Mouse (Mus musculus) large intestine, adult 2 months (tissue): ENCODE measurements around the gene Nampt. TPM values are rescaled to one million over a fixed set of nuclear protein-coding genes. Genes with fewer than 3 reads are reported as not detected.
"Not testable (repeated sequence)": the region's sequence is repeated elsewhere in the genome, so short reads cannot be mapped to it uniquely, and the experiment has no call there.

Source experiments
- DNase-seq: peaks from one replicate; pipeline ENCODE4 v3.0.0-alpha.2; 2012; ENCODE audit warnings: low read depth, low spot score
- WGBS: fragments of 180-500 bp; shearing (Covaris S2); methylation state at CpG from one replicate; pipeline ENCODE4 v1.1.7; 2018; 5-methylcytosine and 5-hydroxymethylcytosine counted together
- polyA plus RNA-seq: library from polyadenylated mRNA; depleted of rRNA; stranded (reverse); fragments of >200 nt; gene quantifications from 2 replicates; pipeline ENCODE4 v1.2.3, GENCODE M21; 2012

Gene Nampt
- polyA plus RNA-seq, 1 experiment = 12.3 TPM

- DNase-seq = no peak
- WGBS = 85% methylated on average over 4 of the region's 4 CpGs
These were observed 19.1 kb downstream of the Nampt start for GRCm38 (mm10) chr12:32838406-32838805.

- WGBS = 93% methylated on average over 9 of the region's 9 CpGs
- DNase-seq = no peak
These were observed 19.6 kb downstream of the Nampt start for GRCm38 (mm10) chr12:32838954-32839353.

DNA sequence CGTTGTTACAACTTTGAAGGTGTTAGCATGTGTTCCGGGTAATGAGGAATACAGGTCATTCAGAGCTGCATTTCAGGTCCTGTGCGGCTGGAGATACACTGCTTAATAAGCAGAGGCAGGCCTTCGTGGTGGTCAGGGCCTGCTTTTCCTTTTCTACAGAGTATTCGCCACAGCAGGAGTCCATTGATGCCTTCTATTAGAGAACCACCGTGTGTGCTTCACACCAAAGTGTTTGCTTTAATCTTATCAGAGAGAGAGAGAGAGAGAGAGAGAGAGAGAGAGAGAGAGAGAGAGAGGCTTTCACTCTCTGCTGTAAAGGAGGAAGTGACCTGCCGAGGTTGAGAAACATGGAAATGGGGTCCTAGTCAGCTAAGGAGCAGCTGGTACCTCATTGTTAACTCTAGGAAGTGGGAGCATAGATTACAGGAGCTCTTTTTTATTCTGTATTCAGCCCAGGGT, 22.1 kb downstream of the Nampt start:
- WGBS = 75% methylated on average over 7 of the region's 7 CpGs
- DNase-seq = no peak

DNA sequence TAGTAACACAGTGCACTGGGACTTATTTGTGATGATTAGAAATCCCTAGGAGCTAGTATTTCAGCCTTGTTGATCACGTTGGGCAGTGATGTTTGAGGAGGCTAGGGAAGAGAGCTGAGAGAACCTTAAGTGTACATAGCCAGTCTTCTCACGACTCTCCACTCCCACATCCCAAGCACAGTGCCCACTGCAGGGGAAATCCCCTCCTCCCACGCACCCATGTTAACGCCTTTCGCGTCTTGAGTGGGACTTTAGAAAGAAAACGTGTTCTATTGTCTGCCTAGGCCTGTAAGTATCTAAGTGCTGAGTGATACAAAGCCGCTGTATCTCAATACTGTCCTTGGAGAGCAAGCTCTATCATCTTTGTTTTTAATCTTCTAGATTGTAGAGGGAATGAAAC, 27.0 kb downstream of the Nampt start:
- no peak for DNase-seq
- 92% methylated on average over 8 of the region's 8 CpGs for WGBS

DNA sequence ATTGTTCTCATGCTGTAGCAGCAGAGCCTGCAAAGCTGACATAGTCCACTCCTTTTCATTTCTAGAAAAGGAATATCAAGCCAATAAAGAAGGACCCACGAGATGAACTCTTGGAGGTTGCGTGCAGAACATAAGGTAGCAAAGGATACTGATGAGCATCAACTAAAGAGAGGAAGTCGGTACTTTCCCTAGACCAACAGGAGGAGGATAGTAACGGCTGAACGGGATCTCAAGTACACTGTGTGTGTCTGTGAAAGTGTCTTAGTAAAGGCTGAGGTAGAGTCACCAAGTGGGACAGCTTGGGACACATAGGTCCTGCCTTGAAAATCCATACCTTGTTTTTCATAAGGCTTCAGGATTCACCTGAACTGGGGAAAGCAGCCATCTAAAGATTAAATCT, 34.4 kb downstream of the Nampt start:
- 96% methylated on average over 5 of the region's 5 CpGs for WGBS
- DNase-seq = no peak

DNA sequence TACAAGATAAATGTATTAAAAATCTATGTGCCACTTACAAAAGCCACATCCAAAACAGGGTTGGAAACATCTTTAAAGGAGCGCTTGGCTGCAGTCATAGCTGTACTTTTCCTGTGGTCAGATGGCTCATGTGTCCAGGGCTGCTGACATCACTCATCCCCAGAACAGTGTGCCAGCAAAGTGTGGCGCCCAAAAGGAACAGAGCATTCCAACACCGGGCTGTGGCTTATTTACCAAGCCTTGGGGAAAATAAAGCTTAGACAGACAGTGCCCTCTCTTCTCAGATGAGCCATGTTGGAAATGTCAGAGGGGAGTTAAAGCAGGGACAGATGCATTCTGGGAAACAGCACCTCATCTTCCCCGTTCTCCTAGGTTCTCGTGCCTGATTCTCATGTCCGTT, 35.5 kb downstream of the Nampt start:
- DNase-seq = no peak
- WGBS = 69% methylated on average over 6 of the region's 6 CpGs

GRCm38 (mm10) chr12:32855398-32855797, 36.1 kb downstream of the Nampt start:
- DNase-seq = no peak
- 77% methylated on average over 4 of the region's 4 CpGs for WGBS

DNA sequence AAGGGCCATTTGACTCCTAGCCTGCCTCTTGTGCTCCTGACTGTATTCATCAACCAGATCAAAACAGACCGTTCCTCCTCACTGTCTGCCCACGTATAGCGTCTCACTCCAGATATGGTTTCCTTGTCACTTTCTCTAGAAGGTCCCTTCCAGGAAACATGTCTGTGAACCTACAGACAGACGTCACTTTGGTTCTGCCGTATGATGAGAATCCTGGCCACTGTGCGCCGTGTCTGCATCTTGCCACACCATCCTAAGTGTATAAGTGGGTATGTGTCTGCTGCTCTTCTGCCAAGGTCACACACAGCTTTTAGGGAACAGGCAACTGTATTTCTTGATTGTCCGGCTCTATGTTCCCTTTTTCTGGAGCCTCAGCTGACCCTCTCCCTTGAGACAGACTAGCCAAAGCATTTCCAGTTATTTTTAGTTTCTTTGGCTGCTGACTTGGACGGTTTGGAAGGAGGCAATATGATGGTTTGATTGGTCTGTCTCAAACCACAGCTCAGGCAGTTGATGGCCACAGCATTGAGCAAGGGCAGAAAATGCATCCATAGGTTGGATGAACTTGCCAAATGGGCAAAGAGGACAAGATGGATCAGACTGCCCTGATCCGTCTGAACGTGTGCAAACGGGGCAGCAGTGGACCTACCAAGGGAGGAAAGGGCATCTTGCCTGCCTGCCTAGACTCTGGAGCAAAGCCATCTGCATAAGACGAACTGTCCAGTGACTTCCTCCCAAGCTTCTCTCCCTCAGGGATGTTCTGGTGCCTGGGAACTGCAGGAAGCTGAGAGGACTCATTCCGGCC, 37.6 kb downstream of the Nampt start:
- 81% methylated on average over 14 of the region's 14 CpGs for WGBS
- no peak for DNase-seq

DNA sequence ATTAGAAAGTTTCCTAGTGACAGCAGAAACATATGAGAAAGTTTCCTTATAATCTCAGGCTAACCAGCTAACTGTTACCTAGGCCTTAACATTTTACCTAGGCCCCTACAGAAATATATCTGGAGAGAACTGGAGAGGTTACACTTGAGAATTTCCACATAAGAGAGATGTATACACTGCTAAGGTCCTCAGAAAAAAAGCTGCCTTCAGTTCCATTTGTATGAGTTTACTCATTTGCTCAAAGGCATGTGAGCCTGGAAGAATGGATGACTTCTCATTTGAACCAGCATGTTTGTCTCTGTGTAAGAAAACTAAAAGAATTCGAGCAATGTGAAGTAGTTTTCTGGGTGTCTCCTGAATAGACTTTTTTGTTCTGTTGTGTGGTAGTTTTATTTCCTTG, 39.1 kb downstream of the Nampt start:
- 63% methylated on average over 1 of the region's 1 CpGs for WGBS
- no peak for DNase-seq

DNA sequence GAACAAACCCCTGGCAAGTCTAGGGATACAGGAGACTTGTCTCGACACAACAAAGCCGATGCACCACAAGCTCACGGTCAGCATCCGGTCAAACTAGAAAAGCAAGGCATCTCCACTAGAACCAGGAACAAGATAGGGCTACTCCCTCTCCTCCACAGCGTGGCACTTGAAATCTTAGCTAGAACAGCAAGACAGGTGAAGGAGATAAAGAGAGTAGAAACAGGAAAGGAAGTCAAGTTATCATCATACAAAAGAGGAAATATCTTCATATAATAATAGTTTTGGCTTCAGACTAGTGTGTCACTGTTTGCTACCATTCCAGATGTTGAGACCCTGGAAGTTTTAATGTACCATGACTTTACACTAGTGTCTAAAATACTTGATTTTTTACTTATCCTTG, 41.5 kb downstream of the Nampt start:
- no peak for DNase-seq
- WGBS = 89% methylated on average over 5 of the region's 5 CpGs

GRCm38 (mm10) chr12:32870815-32871214, 51.5 kb downstream of the Nampt start:
- no peak for DNase-seq
- WGBS = 82% methylated on average over 5 of the region's 5 CpGs

DNA sequence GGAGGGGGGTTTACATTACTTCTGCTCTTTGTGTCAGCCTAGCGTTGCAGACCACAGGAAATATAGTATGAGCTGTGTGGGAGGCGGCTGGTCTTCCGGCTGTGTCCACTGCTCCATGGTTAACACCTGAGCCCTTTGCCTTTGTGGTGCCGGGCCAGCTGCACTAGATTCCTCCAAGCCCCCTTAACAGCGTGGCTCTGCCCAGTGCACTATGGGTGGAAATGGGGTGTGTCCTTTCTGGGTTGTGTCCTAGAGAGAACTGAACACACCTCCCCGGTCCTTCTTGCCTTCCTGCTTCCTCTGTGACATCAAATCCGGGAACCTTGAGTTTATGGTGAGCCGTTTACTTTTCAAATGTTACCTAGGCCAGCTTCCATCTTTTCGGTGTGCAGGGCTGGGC, 58.2 kb downstream of the Nampt start:
- 81% methylated on average over 9 of the region's 9 CpGs for WGBS

GRCm38 (mm10) chr12:32877964-32878571, 58.7 kb downstream of the Nampt start:
- WGBS = 76% methylated on average over 11 of the region's 11 CpGs
- DNase-seq = no peak

More for the DNA sequence above, 58.2 kb downstream of the Nampt start:
- no peak for DNase-seq

DNA sequence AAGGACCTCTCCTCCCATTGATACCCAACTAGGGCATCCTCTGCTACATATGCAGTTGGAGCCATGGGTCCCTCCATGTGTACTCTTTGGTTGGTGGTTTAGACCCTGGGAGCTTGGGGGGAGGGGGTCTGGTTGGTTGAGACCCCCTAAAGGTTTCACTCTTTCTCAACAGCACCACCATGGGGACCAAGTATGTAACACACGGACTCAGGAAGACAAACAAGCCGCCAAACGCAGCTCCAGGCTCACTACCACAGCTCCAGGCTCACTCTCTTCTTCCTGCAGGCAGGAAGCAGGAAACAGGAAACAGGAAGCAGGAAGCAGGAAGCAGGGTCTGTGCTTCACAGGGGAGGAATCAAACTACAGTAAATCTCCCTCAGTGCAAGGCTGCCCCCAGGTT, 60.0 kb downstream of the Nampt start:
- no peak for DNase-seq
- WGBS = 84% methylated on average over 3 of the region's 3 CpGs

- no peak for DNase-seq
- 84% methylated on average over 9 of the region's 9 CpGs for WGBS
These were observed 65.0 kb downstream of the Nampt start for GRCm38 (mm10) chr12:32884356-32884755.

DNA sequence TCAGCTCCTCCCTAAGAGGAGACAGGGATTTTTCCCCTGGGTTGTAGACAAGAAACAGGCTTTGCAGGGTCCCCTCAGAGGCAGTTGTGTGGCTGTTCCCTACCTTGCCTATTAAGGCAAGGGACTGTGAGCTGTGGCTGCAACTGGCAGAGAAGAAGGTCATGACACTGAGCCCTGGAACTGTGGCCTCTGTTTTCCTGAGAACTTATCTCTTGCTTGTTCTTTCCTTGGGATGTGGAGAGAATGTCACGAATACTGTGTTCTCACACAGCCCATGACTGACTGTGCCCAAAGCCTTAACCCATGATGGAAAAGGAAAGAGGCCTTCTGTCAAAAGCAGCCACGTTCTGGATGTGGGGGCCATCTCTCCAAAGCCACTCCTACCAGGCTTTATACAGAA, 65.7 kb downstream of the Nampt start:
- no peak for DNase-seq
- WGBS = 61% methylated on average over 2 of the region's 2 CpGs

DNA sequence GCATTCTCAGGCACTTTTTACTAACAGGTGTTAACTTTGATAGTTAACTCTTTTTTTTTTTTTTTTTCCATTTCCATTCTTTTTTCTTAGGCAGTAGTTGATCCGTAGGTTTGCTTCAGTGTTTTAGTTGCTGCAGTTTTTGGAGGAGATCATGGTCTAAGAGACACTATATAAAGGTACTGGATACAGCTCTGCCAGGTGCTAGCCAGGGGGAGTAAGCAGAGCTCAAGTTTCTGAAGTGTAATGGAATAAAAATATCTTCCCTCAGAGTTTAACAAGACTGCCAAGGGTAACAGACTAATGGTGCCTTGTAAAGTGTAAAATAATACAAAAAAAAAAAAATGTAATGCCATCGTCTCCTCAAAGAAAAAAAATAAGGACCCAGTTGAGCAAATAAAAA, 67.0 kb downstream of the Nampt start:
- no peak for DNase-seq
- WGBS = 79% methylated on average over 2 of the region's 2 CpGs

GRCm38 (mm10) chr12:32888226-32888625, 68.9 kb downstream of the Nampt start:
- WGBS = 96% methylated on average over 3 of the region's 3 CpGs
- DNase-seq = no peak

GRCm38 (mm10) chr12:32889846-32890245, 70.5 kb downstream of the Nampt start:
- no peak for DNase-seq
- WGBS = 69% methylated on average over 5 of the region's 5 CpGs

DNA sequence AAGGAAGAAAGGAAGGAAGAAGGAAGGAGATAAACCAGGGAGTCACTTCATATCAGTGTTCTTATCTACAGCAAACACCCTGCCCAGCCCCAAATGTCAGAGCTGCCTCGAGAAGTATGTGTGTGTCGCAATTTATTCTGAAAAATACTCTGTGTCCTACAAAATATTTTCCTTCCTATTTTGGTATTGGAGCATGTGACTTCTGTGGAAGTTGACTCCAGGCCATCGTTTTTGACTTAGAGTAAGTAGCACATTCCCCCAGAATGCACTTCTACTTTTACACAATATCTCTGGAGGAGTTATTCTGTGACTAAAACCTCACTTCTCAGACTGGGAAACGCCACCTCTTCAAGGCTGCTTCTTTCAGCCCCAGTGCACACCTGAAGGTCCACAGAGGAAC, 71.1 kb downstream of the Nampt start:
- no peak for DNase-seq
- 19% methylated on average over 4 of the region's 4 CpGs for WGBS

- 77% methylated on average over 13 of the region's 13 CpGs for WGBS
These were observed 71.9 kb downstream of the Nampt start for GRCm38 (mm10) chr12:32891271-32891670.

More at GRCm38 (mm10) chr12:32891271-32891670, 71.9 kb downstream of the Nampt start:
- not testable (repeated sequence) for DNase-seq
